Mouse (Mus musculus): ENCODE results near the gene Slc20a1. TPM values are rescaled to one million over a fixed set of nuclear protein-coding genes. Genes with fewer than 3 reads are reported as not detected.

Slc20a1 gene
- polyA plus RNA-seq, 1 experiment: 23.3 TPM

GRCm38 (mm10) chr2:129208181-129208746 is 9.7 kb downstream of the Slc20a1 start:
- TF ChIP-seq POLR2A (IDR thresholded peaks at IDR 0.05; ENCODE audit: borderline replicate concordance, extremely low read depth, low read depth, low read length) (no peak), CTCF (IDR thresholded peaks at IDR 0.05; ENCODE audit: insufficient read depth, low read length) (no peak)
- WGBS: 80% methylated on average over 8 of the region's 8 CpGs
- no peak for DNase-seq
- no peak overlapping the region for H3K4me3 ChIP-seq (replicated peaks; ENCODE audit: extremely low read depth, low read depth, low read length)
- H3K4me1 ChIP-seq (ENCODE audit: control insufficient read depth, insufficient read depth, low read length): no peaks in the 10 kb centered on the region

- H3K4me1 ChIP-seq (ENCODE audit: control insufficient read depth, insufficient read depth, low read length): no peaks in the 10 kb centered on the region
- no peak for TF ChIP-seq POLR2A (IDR thresholded peaks at IDR 0.05; ENCODE audit: borderline replicate concordance, extremely low read depth, low read depth, low read length)
- TF ChIP-seq CTCF (IDR thresholded peaks at IDR 0.05; ENCODE audit: insufficient read depth, low read length): no peak
- no peak for DNase-seq
Observed at GRCm38 (mm10) chr2:129210089-129210749, 11.7 kb downstream of the Slc20a1 start.

GRCm38 (mm10) chr2:129211255-129211654 is 12.7 kb downstream of the Slc20a1 start:
- Histone ChIP-seq H3K4me3 (replicated peaks; ENCODE audit: extremely low read depth, low read depth, low read length) (no peak overlapping the region), H3K4me1 (ENCODE audit: control insufficient read depth, insufficient read depth, low read length) (no peaks in the 10 kb centered on the region)
- 73% methylated on average over 4 of the region's 4 CpGs for WGBS
- TF ChIP-seq POLR2A (IDR thresholded peaks at IDR 0.05; ENCODE audit: borderline replicate concordance, extremely low read depth, low read depth, low read length) (no peak), CTCF (IDR thresholded peaks at IDR 0.05; ENCODE audit: insufficient read depth, low read length) (no peak)
- DNase-seq: no peak

More at GRCm38 (mm10) chr2:129210089-129210749, 11.7 kb downstream of the Slc20a1 start:
- 71% methylated on average over 8 of the region's 8 CpGs for WGBS
- H3K4me3 ChIP-seq (replicated peaks; ENCODE audit: extremely low read depth, low read depth, low read length): no peak overlapping the region

- Histone ChIP-seq H3K4me1 (ENCODE audit: control insufficient read depth, insufficient read depth, low read length) (no peaks in the 10 kb centered on the region), H3K4me3 (replicated peaks; ENCODE audit: extremely low read depth, low read depth, low read length) (no peak overlapping the region)
- WGBS: 72% methylated on average over 2 of the region's 2 CpGs
- no peak for TF ChIP-seq CTCF (IDR thresholded peaks at IDR 0.05; ENCODE audit: insufficient read depth, low read length)
- TF ChIP-seq POLR2A (IDR thresholded peaks at IDR 0.05; ENCODE audit: borderline replicate concordance, extremely low read depth, low read depth, low read length): no peak
- DNase-seq: no peak
Observed at GRCm38 (mm10) chr2:129211957-129212356, 13.4 kb downstream of the Slc20a1 start.

GRCm38 (mm10) chr2:129212566-129212965 is 14.0 kb downstream of the Slc20a1 start:
- TF ChIP-seq CTCF (IDR thresholded peaks at IDR 0.05; ENCODE audit: insufficient read depth, low read length): no peak
- TF ChIP-seq POLR2A (IDR thresholded peaks at IDR 0.05; ENCODE audit: borderline replicate concordance, extremely low read depth, low read depth, low read length): no peak
- H3K4me3 ChIP-seq (replicated peaks; ENCODE audit: extremely low read depth, low read depth, low read length): no peak overlapping the region
- 86% methylated on average over 7 of the region's 7 CpGs for WGBS
- no peak for DNase-seq
- H3K4me1 ChIP-seq (ENCODE audit: control insufficient read depth, insufficient read depth, low read length): no peaks in the 10 kb centered on the region

GRCm38 (mm10) chr2:129214774-129215173 is 16.2 kb downstream of the Slc20a1 start:
- DNase-seq: no peak
- TF ChIP-seq POLR2A (IDR thresholded peaks at IDR 0.05; ENCODE audit: borderline replicate concordance, extremely low read depth, low read depth, low read length): no peak
- TF ChIP-seq CTCF (IDR thresholded peaks at IDR 0.05; ENCODE audit: insufficient read depth, low read length): no peak
- 90% methylated on average over 5 of the region's 5 CpGs for WGBS
- Histone ChIP-seq H3K4me1 (ENCODE audit: control insufficient read depth, insufficient read depth, low read length) (no peaks in the 10 kb centered on the region), H3K4me3 (replicated peaks; ENCODE audit: extremely low read depth, low read depth, low read length) (no peak overlapping the region)

GRCm38 (mm10) chr2:129217612-129218185 is 19.1 kb downstream of the Slc20a1 start:
- TF ChIP-seq POLR2A (IDR thresholded peaks at IDR 0.05; ENCODE audit: borderline replicate concordance, extremely low read depth, low read depth, low read length) (no peak), CTCF (IDR thresholded peaks at IDR 0.05; ENCODE audit: insufficient read depth, low read length) (no peak)
- Histone ChIP-seq H3K4me3 (replicated peaks; ENCODE audit: extremely low read depth, low read depth, low read length) (no peak overlapping the region), H3K4me1 (ENCODE audit: control insufficient read depth, insufficient read depth, low read length) (no peaks in the 10 kb centered on the region)
- no peak for DNase-seq
- WGBS: 66% methylated on average over 9 of the region's 9 CpGs

GRCm38 (mm10) chr2:129218537-129219105 is 20.1 kb downstream of the Slc20a1 start:
- 87% methylated on average over 4 of the region's 4 CpGs for WGBS
- DNase-seq: no peak
- Histone ChIP-seq H3K4me1 (ENCODE audit: control insufficient read depth, insufficient read depth, low read length) (no peaks in the 10 kb centered on the region), H3K4me3 (replicated peaks; ENCODE audit: extremely low read depth, low read depth, low read length) (no peak overlapping the region)
- TF ChIP-seq CTCF (IDR thresholded peaks at IDR 0.05; ENCODE audit: insufficient read depth, low read length) (no peak), POLR2A (IDR thresholded peaks at IDR 0.05; ENCODE audit: borderline replicate concordance, extremely low read depth, low read depth, low read length) (no peak)

GRCm38 (mm10) chr2:129221097-129221632 is 22.6 kb downstream of the Slc20a1 start:
- TF ChIP-seq POLR2A (IDR thresholded peaks at IDR 0.05; ENCODE audit: borderline replicate concordance, extremely low read depth, low read depth, low read length) (no peak), CTCF (IDR thresholded peaks at IDR 0.05; ENCODE audit: insufficient read depth, low read length) (no peak)
- H3K4me1 ChIP-seq (ENCODE audit: control insufficient read depth, insufficient read depth, low read length): no peaks in the 10 kb centered on the region
- WGBS: 48% methylated on average over 9 of the region's 9 CpGs
- DNase-seq: no peak
- H3K4me3 ChIP-seq (replicated peaks; ENCODE audit: extremely low read depth, low read depth, low read length): no peak overlapping the region

All from lung, adult 2 months (tissue).